Mouse (Mus musculus) right cerebral cortex, postnatal 25 days (tissue): ENCODE results near the gene Zfp961.
"Not testable (repeated sequence)": the region's sequence is repeated elsewhere in the genome, so short reads cannot be mapped to it uniquely, and the experiment has no call there.

ENCODE experiments used
- DNase-seq: peaks from one replicate; pipeline ENCODE4 v3.0.0; 2022

Gene Zfp961

GRCm38 (mm10) chr8:71950482-71951221, at the start of gene Zfp961:
Gene Zfp961 (plus strand): TSS chr8:71951038.
- peak; percentile 98 for DNase-seq

GRCm38 (mm10) chr8:71903084-71903483, 47.8 kb upstream of the Zfp961 start:
- DNase-seq: not testable (repeated sequence)

- DNase-seq: no peak
Observed at GRCm38 (mm10) chr8:71906809-71907208, 44.0 kb upstream of the Zfp961 start.

GRCm38 (mm10) chr8:71907798-71908257, 43.0 kb upstream of the Zfp961 start:
- peak; percentile 6 for DNase-seq

- peak; percentile 87 for DNase-seq
Observed at GRCm38 (mm10) chr8:71908309-71909261, 42.3 kb upstream of the Zfp961 start, which contains the start of the genes Zfp882 and Zfp617. Gene Zfp882 (plus strand): TSS chr8:71908608. Gene Zfp617 (plus strand): TSS chr8:71908635.

- DNase-seq: no peak
Observed at GRCm38 (mm10) chr8:71912286-71912685, 38.6 kb upstream of the Zfp961 start.

GRCm38 (mm10) chr8:71922567-71923401, 28.1 kb upstream of the Zfp961 start:
- peak; percentile 96 for DNase-seq

- no peak for DNase-seq
Observed at GRCm38 (mm10) chr8:71925791-71926190, 25.0 kb upstream of the Zfp961 start.

- no peak for DNase-seq
Observed at GRCm38 (mm10) chr8:71926551-71926950, 24.3 kb upstream of the Zfp961 start.

- DNase-seq: no peak
Observed at GRCm38 (mm10) chr8:71927779-71928178, 23.1 kb upstream of the Zfp961 start.

- DNase-seq: not testable (repeated sequence)
Observed at GRCm38 (mm10) chr8:71938037-71938436, 12.8 kb upstream of the Zfp961 start.

GRCm38 (mm10) chr8:71940293-71941208, 10.3 kb upstream of the Zfp961 start:
- no peak for DNase-seq

- DNase-seq: no peak
Observed at GRCm38 (mm10) chr8:71941776-71942175, 9.1 kb upstream of the Zfp961 start.

- no peak for DNase-seq
Observed at GRCm38 (mm10) chr8:71948624-71949023, 2.2 kb upstream of the Zfp961 start.

- peak; percentile 6 for DNase-seq
Observed at GRCm38 (mm10) chr8:71951436-71952161, 761 bp downstream of the Zfp961 start.

- no peak for DNase-seq
Observed at GRCm38 (mm10) chr8:71952489-71952888, 1.7 kb downstream of the Zfp961 start.

- DNase-seq: not testable (repeated sequence)
Observed at GRCm38 (mm10) chr8:71952961-71953700, 2.3 kb downstream of the Zfp961 start.

- DNase-seq: no peak
Observed at GRCm38 (mm10) chr8:71954666-71955065, 3.8 kb downstream of the Zfp961 start.

- no peak for DNase-seq
Observed at GRCm38 (mm10) chr8:71960483-71960882, 9.6 kb downstream of the Zfp961 start.

- DNase-seq: no peak
Observed at GRCm38 (mm10) chr8:71961796-71962195, 11.0 kb downstream of the Zfp961 start.
